Mouse (Mus musculus) lung, embryonic 14.5 days (tissue): ENCODE results near the gene Olfr98. TPM values are rescaled to one million over a fixed set of nuclear protein-coding genes. Genes with fewer than 3 reads are reported as not detected.
"Not testable (repeated sequence)": the region's sequence is repeated elsewhere in the genome, so short reads cannot be mapped to it uniquely, and the experiment has no call there.

Experiments
- ATAC-seq: fragments of 200-750 bp; cut with Nextera tagmentation; 2 replicates; pipeline ENCODE4 v1.8.0; 2017; ENCODE audit warnings: mild to moderate bottlenecking, moderate TSS enrichment, moderate library complexity; ENCODE audit not compliant: insufficient read depth
- DNase-seq: peaks from one replicate; pipeline ENCODE4 v3.0.0-alpha.2; 2015
- H3K27ac ChIP-seq: fragments of 300-500 bp; sonication (generic); 2 replicates; pipeline ENCODE4 v1.5.1; 2014; ENCODE audit warnings: low read depth, mild to moderate bottlenecking, moderate library complexity
- H3K27me3 ChIP-seq: fragments of 300-500 bp; sonication (generic); 2 replicates; pipeline ENCODE4 v1.6.1; 2014; ENCODE audit warnings: low read length, control low read depth; ENCODE audit not compliant: insufficient read depth
- H3K36me3 ChIP-seq: fragments of 300-500 bp; sonication (generic); 2 replicates; pipeline ENCODE4 v1.6.1; 2014; ENCODE audit warnings: control low read depth; ENCODE audit not compliant: insufficient read depth
- H3K4me1 ChIP-seq: fragments of 300-500 bp; sonication (generic); 2 replicates; pipeline ENCODE4 v1.6.1; 2014; ENCODE audit warnings: antibody characterized with exemption, control low read depth; ENCODE audit not compliant: insufficient read depth
- H3K4me2 ChIP-seq: fragments of 300-500 bp; sonication (generic); 2 replicates; pipeline ENCODE4 v1.6.1; 2014; ENCODE audit warnings: mild to moderate bottlenecking
- H3K4me3 ChIP-seq: fragments of 300-500 bp; sonication (generic); 2 replicates; pipeline ENCODE4 v1.5.1; 2014; ENCODE audit warnings: low read depth, low read length
- H3K9ac ChIP-seq: fragments of 300-500 bp; sonication (generic); 2 replicates; pipeline ENCODE4 v1.6.1; 2014
- H3K9me3 ChIP-seq: fragments of 300-500 bp; sonication (generic); 2 replicates; pipeline ENCODE4 v1.6.1; 2016; ENCODE audit warnings: low read depth, low read length, control low read depth
- CTCF ChIP-seq: IDR thresholded peaks from 2 replicates; pipeline ENCODE4 v1.5.1; 2016; ENCODE audit warnings: antibody characterized with exemption, low read depth
- WGBS: fragments of 180-500 bp; shearing (Covaris S2); extraction: QIAGEN DNeasy Blood & Tissue Kit; methylation state at CpG from one replicate; pipeline ENCODE4 v1.1.7; 2014; 5-methylcytosine and 5-hydroxymethylcytosine counted together
- polyA plus RNA-seq: library from polyadenylated mRNA; unstranded; fragments of >200 nt; fragmentation: Nextera tagmentation; extraction: Ambion mirVana; gene quantifications from 2 replicates; pipeline ENCODE4 v1.2.1, GENCODE M21; 2014

The Olfr98 gene
- polyA plus RNA-seq, 1 experiment from 2014 or later, result not detected

DNA sequence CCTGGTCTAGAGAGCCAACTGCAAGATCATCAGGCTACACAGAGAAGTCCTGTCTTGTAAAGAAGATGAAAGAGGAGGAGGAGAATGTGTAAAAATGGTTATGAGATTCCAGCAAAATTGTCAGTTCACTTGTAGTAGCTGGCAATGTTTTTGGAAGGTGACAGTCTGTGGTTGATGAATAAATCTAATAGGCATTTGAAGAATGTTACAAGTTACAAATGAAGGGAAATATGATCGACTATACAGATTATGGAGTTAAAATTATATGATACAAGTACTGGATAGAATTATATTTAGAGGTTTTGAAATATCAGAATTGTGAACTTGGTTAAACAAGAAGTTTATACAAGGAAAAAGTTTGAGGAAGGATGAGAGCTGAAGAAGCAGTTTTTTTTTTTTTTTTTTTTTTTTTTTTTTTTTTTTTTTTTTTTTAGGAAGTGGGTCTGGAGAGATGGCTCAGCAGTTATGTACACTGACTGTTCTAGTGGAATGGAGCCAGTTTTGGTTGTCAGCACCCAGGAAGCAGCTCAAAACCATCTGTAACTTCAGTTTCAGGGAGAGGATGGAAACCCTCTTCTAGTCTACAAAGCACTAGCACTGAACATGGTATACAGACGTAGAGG is 12.2 kb upstream of the Olfr98 start:
- Histone ChIP-seq H3K4me2 (no peak overlapping the region), H3K27ac (no peak overlapping the region), H3K4me3 (no peak overlapping the region), H3K36me3 (no peaks in the 10 kb centered on the region), H3K9ac (no peak overlapping the region), H3K27me3 (no peaks in the 10 kb centered on the region), H3K9me3 (no peaks in the 10 kb centered on the region), H3K4me1 (no peaks in the 10 kb centered on the region)
- 67% methylated on average over 2 of the region's 2 CpGs for WGBS
- DNase-seq (no peak), ATAC-seq (no peak)
- no peak for TF ChIP-seq CTCF

DNA sequence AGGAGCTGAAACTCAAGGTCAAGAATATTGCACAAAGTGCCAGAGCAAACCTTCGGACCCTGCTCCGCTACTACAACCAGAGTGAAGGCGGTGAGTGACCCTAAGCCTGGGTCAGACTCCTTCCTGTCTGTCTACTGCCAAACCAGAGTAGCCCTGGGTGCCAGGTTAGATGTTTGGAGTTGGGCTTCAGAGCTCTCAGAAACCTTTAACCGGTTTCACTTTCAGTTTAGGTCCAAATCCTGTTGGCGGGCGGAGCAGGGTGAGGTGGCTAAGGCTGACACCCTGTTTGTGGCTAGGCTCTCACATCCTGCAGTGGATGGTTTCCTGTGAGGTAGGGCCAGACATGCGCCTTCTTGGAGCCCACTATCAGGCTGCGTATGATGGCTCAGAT is 7.1 kb upstream of the Olfr98 start:
- Histone ChIP-seq H3K27ac (no peak overlapping the region), H3K4me3 (peak overlapping the region; percentile 46), H3K4me2 (peak overlapping the region; percentile 89), H3K9ac (peak overlapping the region; percentile 29; the same call in 1 of the 2 replicates), H3K36me3 (no peaks in the 10 kb centered on the region), H3K9me3 (no peaks in the 10 kb centered on the region), H3K4me1 (no peaks in the 10 kb centered on the region), H3K27me3 (no peaks in the 10 kb centered on the region)
- DNase-seq (peak; percentile 27), ATAC-seq (peak; percentile 46)
- TF ChIP-seq CTCF, result no peak
- WGBS, result 52% methylated on average over 8 of the region's 8 CpGs

DNA sequence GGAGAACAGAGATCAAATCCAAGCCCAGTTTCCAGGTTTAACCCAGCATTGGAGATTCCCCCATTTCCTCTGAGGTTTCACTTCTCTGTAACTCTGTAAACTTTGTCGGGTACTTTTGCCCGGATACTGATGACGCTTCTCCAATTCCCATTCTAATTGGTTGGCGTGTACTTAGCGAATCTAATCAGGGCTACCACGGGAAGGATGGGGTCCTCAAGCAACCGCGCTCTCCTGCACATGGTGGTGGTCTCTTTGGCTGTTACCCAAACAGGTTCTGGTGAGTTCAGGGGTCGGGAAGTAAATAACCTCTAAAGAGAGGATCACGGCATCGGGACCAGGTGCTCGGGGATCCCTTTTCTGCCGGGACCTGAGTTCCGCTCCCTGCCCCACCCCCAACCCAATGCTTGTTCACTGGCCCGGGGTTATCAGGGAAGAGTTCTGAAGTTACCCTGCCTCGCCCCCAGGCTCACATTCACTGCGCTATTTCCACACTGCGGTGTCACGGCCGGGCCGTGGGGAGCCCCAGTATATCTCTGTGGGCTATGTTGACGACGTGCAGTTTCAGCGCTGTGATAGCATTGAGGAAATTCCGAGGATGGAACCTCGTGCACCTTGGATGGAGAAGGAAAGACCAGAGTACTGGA is 6.6 kb upstream of the Olfr98 start, which contains the start of gene H2-M3:
Gene H2-M3 (plus strand): TSS at position 163 of the 644 bp plus-strand sequence.
- peak within 1 kb of the TSS; percentile 46 for H3K4me3 ChIP-seq
- no peaks in the 10 kb centered on the region for H3K9me3 ChIP-seq
- peak within 1 kb of the TSS; percentile 29; the same call in 1 of the 2 replicates for H3K9ac ChIP-seq
- TF ChIP-seq CTCF, result no peak
- DNase-seq (peak; percentile 97), ATAC-seq (peak; percentile 98)
- no peaks in the 10 kb centered on the region for H3K27me3 ChIP-seq
- H3K4me2 ChIP-seq, result peak within 1 kb of the TSS; percentile 89
- H3K36me3 ChIP-seq, result no peaks in the 10 kb centered on the region
- 2% methylated on average over 26 of the region's 26 CpGs for WGBS
- H3K4me1 ChIP-seq, result no peaks in the 10 kb centered on the region
- no peak within 1 kb of the TSS for H3K27ac ChIP-seq

DNA sequence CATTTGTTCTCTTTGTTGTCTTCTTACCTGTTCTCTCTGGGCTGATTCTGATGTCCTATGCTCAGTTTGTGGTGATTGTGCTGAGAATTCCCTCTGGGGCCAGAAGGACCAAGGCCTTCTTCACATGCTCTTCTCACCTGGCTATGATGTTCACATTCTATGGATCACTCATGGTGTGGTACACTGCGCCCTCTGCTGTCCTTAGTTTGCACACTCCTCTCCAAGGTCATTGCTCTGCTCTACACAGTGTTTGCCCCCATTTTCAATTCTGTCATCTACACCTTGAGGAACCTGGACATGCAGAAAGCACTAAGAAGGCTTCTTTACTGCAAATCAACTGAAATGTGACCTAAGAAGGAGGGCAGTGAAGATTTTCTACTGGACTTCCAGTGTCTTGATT is 13.0 kb downstream of the Olfr98 start:
- Histone ChIP-seq H3K27ac (no peak overlapping the region), H3K4me2 (no peak overlapping the region), H3K4me1 (no peaks in the 10 kb centered on the region), H3K36me3 (no peaks in the 10 kb centered on the region), H3K27me3 (no peaks in the 10 kb centered on the region), H3K4me3 (no peak overlapping the region), H3K9me3 (no peaks in the 10 kb centered on the region), H3K9ac (no peak overlapping the region)
- WGBS, result 17% methylated on average over 1 of the region's 1 CpGs
- ATAC-seq (no peak), DNase-seq (peak; percentile 19)
- TF ChIP-seq CTCF, result peak; percentile 46

DNA sequence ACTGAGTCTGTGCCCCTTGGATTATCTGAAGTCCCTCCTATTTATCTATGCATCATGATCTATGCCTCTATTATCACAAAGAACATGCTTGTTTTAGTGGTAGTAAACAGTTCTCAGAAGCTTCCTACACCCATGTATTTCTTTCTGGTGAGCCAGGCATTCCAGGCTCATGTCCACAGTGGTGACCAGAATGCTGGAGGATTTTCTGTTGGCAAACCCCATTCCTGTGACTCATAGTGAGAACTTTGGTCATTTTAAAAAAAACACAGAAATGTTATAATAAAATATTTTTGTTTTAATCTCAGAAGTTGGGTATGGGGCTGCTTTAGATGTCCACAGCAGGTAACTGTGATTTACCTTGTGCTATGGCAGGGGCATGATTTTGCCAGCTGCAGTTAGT is 14.1 kb downstream of the Olfr98 start:
- Histone ChIP-seq H3K4me3 (no peak overlapping the region), H3K36me3 (no peaks in the 10 kb centered on the region), H3K9ac (no peak overlapping the region), H3K27me3 (no peaks in the 10 kb centered on the region), H3K27ac (no peak overlapping the region), H3K4me2 (no peak overlapping the region), H3K9me3 (no peaks in the 10 kb centered on the region), H3K4me1 (no peaks in the 10 kb centered on the region)
- DNase-seq (no peak), ATAC-seq (no peak)
- TF ChIP-seq CTCF, result no peak

DNA sequence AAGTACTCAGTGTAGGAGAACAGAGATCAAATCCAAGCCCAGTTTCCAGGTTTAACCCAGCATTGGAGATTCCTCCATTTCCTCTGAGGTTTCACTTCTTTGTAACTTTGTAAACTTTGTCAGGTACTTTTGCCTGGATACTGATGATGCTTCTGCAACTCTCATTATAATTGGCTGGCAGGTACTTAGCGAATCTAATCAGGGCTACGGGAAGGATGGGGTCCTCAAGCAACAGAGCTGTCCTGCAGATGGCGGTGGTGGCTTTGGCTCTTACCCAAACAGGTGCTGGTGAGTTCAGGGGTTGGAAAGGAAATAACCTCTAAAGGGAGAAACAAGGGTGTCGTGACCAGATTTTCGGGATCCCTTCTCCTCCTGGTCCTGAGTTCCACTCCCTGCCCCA is 16.8 kb downstream of the Olfr98 start:
- H3K4me2 ChIP-seq, result no peak overlapping the region
- no peak for ATAC-seq

DNA sequence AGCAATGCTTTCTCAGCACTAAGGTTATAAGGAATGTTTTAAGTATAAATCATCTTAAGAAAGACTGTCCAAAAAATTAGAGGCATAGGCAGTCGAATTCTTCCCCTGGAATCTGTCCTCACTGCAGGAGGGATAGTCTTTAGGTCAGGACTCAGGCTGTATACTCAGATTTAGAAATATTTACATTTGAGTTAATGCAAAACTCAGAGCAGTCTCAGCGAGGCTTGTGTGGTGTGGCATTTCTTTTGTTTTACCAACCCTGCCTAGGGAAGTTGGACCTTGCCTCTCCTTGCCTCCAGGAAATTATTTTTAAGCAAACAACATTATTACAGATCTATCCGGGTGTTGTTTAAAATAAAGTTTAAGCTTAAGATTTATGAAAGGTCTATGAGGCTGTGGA is 21.4 kb downstream of the Olfr98 start:
- no peak for ATAC-seq
- 27% methylated on average over 3 of the region's 3 CpGs for WGBS
- no peak for TF ChIP-seq CTCF

More for the DNA sequence above, 16.8 kb downstream of the Olfr98 start:
- Histone ChIP-seq H3K9me3 (no peaks in the 10 kb centered on the region), H3K27ac (no peak overlapping the region), H3K27me3 (no peaks in the 10 kb centered on the region), H3K4me3 (no peak overlapping the region), H3K36me3 (no peaks in the 10 kb centered on the region), H3K4me1 (no peaks in the 10 kb centered on the region), H3K9ac (no peak overlapping the region)
- 19% methylated on average over 5 of the region's 5 CpGs for WGBS
- DNase-seq, result peak; percentile 27
- no peak for TF ChIP-seq CTCF

DNA sequence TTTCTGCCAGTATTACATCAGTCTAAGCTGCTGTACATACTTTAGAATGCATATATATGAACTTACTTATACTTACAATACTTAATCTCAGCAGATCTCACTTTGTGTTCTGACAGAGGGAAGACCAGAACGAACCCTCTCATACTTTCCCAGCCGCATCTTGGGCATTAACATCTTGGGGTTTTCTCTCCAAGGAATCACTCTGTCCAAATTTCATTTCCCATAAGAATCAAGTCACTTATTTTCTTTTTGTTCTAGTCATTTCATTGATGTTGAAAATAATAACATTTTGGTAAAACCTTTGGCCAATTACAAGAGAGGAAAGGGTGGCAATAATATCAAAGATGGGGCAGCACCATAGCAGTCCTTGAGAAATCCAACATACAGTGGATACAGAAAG is 26.3 kb downstream of the Olfr98 start, which contains the start of gene Olfr97:
Gene Olfr97 (minus strand): TSS at position 101 of the 400 bp plus-strand sequence.
- H3K4me1 ChIP-seq, H3K9me3 ChIP-seq, H3K27me3 ChIP-seq, H3K36me3 ChIP-seq, H3K9ac ChIP-seq, H3K4me2 ChIP-seq, H3K4me3 ChIP-seq, DNase-seq, H3K27ac ChIP-seq, ATAC-seq: not testable (repeated sequence)
- 73% methylated on average over 2 of the region's 2 CpGs for WGBS

More for the DNA sequence above, 21.4 kb downstream of the Olfr98 start:
- no peak overlapping the region for H3K27ac ChIP-seq
- no peak overlapping the region for H3K9ac ChIP-seq
- H3K27me3 ChIP-seq, result no peaks in the 10 kb centered on the region
- no peaks in the 10 kb centered on the region for H3K4me1 ChIP-seq
- no peak for DNase-seq
- H3K9me3 ChIP-seq, result no peaks in the 10 kb centered on the region
- no peaks in the 10 kb centered on the region for H3K36me3 ChIP-seq
- H3K4me2 ChIP-seq, result no peak overlapping the region
- no peak overlapping the region for H3K4me3 ChIP-seq
